Mouse (Mus musculus): ENCODE measurements around the gene Prkca.

The Prkca gene

GRCm38 (mm10) chr11:108343789-108344462, at the start of gene Prkca:
Gene Prkca (minus strand): TSS chr11:108343928.
- in situ Hi-C loops (cut with MboI; ENCODE audit: unreplicated experiment in 2 of 2), result loop anchor here in 1 of 2 experiments (10.0 kb wide), 1 partner anchor 209 kb away; no protein-coding TSS in a partner anchor

DNA sequence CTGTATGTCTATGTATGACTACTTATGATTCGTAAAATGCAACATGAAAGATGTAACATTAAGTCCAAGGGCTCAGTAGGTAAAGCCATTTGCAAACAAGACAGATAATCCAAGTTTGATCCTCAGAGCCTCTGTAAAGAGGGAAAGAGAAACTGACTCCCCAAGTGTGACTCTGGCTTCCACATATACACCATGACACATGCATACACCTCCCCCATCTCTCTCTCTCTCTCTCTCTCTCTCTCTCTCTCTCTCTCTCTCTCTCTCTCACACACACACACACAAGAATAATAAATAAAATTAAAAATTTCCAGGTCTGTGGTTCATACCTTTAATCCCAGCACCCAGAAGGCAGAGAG, 41.9 kb upstream of the Prkca start:
- in situ Hi-C loops (cut with MboI; ENCODE audit: unreplicated experiment in 2 of 2), result no loop called here

GRCm38 (mm10) chr11:108384920-108385665, 41.4 kb upstream of the Prkca start:
- in situ Hi-C loops (cut with MboI; ENCODE audit: unreplicated experiment in 2 of 2), result no loop called here

DNA sequence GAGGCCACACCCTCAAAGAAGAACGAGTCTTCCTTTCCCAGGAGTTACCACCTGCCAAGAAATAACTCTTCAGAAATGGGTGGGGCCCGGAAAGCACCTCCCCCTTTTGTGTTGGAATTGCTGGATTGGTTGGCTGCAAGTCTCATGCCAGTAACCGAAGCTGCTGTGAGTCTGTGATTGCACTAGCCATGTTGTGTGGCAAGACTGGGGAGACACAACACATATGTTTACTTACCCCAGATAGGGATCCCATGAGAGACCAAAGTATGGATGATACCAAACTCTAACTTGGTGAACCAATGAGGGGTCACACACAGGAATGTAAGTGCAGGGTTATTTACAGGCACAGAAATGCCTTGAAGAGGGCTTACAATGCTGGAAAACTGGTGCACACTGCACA, 38.9 kb upstream of the Prkca start:
- in situ Hi-C loops (cut with MboI; ENCODE audit: unreplicated experiment in 2 of 2), result no loop called here

DNA sequence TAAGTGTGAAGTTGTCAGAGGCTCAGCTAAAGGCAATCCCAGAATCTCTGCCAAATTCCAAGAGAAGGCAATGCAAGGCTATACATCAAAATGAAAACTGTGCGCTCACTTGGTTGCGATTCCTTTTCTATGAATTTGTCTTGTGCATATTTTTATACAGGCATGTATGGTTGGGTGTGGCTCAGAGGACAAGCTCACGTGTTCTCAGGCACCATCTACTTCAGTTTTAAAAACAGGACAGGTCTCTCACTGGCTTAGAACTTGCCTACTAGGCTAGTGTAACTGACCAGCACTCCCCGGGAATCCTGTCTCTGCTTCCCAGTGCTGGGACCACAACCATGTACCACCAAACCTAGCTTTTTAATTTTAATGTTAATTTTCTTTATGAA, 34.6 kb upstream of the Prkca start:
- in situ Hi-C loops (cut with MboI; ENCODE audit: unreplicated experiment in 2 of 2), result loop anchor here in 1 of 2 experiments (5.0 kb wide), 2 partner anchors 251 to 366 kb away; no protein-coding TSS in a partner anchor

GRCm38 (mm10) chr11:108377680-108378362, 34.1 kb upstream of the Prkca start:
- in situ Hi-C loops (cut with MboI; ENCODE audit: unreplicated experiment in 2 of 2), result loop anchor here in 1 of 2 experiments (5.0 kb wide), 2 partner anchors 251 to 366 kb away; no protein-coding TSS in a partner anchor

- in situ Hi-C loops (cut with MboI; ENCODE audit: unreplicated experiment in 2 of 2), result loop anchor here in 1 of 2 experiments (5.0 kb wide), 2 partner anchors 250 to 365 kb away; no protein-coding TSS in a partner anchor
These were observed 33.1 kb upstream of the Prkca start for GRCm38 (mm10) chr11:108376815-108377214.

- in situ Hi-C loops (cut with MboI; ENCODE audit: unreplicated experiment in 2 of 2), result no loop called here
These were observed 23.3 kb upstream of the Prkca start for GRCm38 (mm10) chr11:108367046-108367445.

- in situ Hi-C loops (cut with MboI; ENCODE audit: unreplicated experiment in 2 of 2), result no loop called here
These were observed 21.9 kb upstream of the Prkca start for GRCm38 (mm10) chr11:108365600-108365999.

- in situ Hi-C loops (cut with MboI; ENCODE audit: unreplicated experiment in 2 of 2), result no loop called here
These were observed 21.3 kb upstream of the Prkca start for GRCm38 (mm10) chr11:108364945-108365589.

- in situ Hi-C loops (cut with MboI; ENCODE audit: unreplicated experiment in 2 of 2), result no loop called here
These were observed 20.3 kb upstream of the Prkca start for GRCm38 (mm10) chr11:108363991-108364390.

GRCm38 (mm10) chr11:108362965-108363364, 19.2 kb upstream of the Prkca start:
- in situ Hi-C loops (cut with MboI; ENCODE audit: unreplicated experiment in 2 of 2), result no loop called here

DNA sequence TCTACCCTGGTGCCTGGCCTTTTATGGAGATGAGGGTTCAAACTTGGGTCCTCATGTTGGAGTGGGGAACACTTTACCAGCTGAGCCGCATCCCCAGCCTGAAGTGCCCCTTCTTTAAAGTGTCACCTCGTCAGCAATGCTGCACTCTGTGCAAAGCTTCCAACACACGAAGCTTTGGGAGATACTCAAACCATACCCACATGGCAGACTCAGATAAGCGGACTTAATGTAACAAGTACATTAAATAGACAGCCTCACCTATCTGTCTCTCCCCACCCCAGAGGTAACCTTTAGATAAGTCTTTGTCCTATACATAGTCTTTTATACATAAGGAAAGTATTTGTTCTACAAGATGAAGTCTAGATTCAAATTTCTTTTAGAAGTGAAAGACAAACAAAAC, 17.3 kb upstream of the Prkca start:
- in situ Hi-C loops (cut with MboI; ENCODE audit: unreplicated experiment in 2 of 2), result no loop called here

GRCm38 (mm10) chr11:108358911-108359310, 15.2 kb upstream of the Prkca start:
- in situ Hi-C loops (cut with MboI; ENCODE audit: unreplicated experiment in 2 of 2), result no loop called here

DNA sequence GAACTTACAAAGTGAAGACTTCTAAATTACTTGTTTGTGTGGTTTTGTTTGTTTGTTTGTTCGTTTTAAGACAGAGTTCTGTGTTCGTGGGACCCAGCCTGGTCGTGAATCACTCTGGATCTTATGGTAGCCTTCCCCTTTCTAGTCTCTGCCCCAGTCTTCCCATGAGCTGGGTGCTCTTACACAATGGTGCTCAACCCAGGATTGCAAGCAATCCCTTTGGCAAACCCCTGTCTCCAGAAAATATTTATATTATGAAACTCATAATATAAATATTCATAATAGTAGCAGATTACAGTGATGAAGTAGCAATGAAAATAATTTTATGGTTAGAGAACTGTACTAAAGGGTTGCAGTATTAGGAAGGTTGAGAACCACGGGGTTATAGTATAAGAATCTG, 12.3 kb upstream of the Prkca start:
- in situ Hi-C loops (cut with MboI; ENCODE audit: unreplicated experiment in 2 of 2), result no loop called here

DNA sequence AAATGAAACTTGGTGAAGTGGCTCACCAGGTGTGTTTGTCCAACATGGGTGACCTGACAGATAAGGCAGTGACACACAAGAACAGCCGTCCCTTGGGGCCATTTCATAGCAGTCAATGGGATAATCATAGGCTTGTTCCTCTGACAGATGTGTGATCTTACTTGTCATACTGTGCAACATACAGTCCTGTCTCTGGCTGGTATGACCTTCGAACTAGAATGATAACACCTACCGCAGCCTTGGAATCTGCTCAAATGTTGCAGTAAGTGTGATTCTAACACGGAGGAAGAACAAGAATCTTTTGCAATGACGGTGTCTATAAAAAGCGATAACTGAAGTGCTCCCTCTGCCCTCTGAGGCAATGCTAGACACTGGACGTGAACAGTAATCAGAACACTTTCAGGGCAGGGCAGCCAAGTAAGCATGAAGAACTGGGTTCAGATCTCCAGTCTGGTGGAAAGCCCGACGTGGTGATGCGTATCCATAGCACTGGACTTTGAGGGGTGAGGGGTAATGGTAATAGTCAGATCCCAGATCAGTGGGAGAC, 9.2 kb upstream of the Prkca start:
- in situ Hi-C loops (cut with MboI; ENCODE audit: unreplicated experiment in 2 of 2), result no loop called here

GRCm38 (mm10) chr11:108350799-108351198, 7.1 kb upstream of the Prkca start:
- in situ Hi-C loops (cut with MboI; ENCODE audit: unreplicated experiment in 2 of 2), result no loop called here

DNA sequence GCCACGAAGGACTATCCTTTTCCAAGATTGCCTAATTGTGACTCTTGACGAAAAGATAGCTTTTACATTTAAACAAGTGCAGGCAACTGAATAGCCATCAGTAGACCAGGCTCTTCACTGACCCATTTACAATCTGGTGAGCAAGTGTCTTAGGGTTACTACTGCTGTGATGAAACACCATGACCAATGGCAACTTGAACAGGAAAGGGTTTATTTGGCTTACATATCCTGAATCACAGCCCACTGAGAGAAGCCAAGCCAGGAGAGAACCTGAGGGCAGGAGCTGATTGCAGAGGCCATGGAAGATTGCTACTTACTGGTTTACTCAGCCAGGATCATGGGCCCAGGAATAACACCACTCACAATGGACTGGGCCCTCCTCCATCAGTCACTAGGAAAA, 1.6 kb upstream of the Prkca start:
- in situ Hi-C loops (cut with MboI; ENCODE audit: unreplicated experiment in 2 of 2), result loop anchor here in 1 of 2 experiments (10.0 kb wide), 1 partner anchor 211 kb away; no protein-coding TSS in a partner anchor

GRCm38 (mm10) chr11:108344759-108345158, 1.0 kb upstream of the Prkca start:
- in situ Hi-C loops (cut with MboI; ENCODE audit: unreplicated experiment in 2 of 2), result loop anchor here in 1 of 2 experiments (10.0 kb wide), 1 partner anchor 210 kb away; no protein-coding TSS in a partner anchor

Data from v-Abl transformed pro-B cells (cell line).